Mouse (Mus musculus) heart, postnatal 0 days (tissue): Measurements from ENCODE around the gene Robo1.

Experiments used
- CTCF ChIP-seq: IDR thresholded peaks from 2 replicates; pipeline ENCODE4 v1.5.1; 2016; ENCODE audit warnings: antibody characterized with exemption, control low read depth, low read depth
- EP300 ChIP-seq: IDR thresholded peaks from 2 replicates; pipeline ENCODE4 v1.6.1; 2016; ENCODE audit warnings: antibody characterized with exemption, low read depth

GRCm38 (mm10) chr16:72866011-72866410, 557.9 kb downstream of the Robo1 start:
- no peak for TF ChIP-seq CTCF
- no peak for TF ChIP-seq EP300
